Mouse (Mus musculus): ENCODE data around the gene Atf7.

Atf7 gene

DNA sequence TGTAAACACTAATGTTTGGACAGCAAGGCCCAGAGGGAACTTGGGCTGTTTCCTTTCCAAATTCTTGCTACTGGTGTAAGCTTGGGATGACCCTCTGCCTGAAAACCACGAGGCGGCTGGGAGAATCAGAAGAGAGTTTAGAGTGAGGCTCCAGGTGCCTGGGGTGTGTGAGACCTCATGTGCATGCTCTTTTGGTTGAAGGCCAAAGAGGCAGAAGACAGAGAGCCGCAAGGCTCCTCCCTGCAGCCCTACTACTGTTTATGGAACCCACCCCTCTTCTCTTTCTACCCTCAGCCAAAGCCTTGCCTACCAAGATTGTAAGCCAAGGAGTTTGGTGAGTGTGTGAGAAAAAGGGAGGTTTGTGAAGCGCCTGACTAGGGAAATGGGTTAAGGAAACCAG is 109.5 kb downstream of the Atf7 start:
- DNase-seq (ENCODE audit: low spot score): no peak

DNA sequence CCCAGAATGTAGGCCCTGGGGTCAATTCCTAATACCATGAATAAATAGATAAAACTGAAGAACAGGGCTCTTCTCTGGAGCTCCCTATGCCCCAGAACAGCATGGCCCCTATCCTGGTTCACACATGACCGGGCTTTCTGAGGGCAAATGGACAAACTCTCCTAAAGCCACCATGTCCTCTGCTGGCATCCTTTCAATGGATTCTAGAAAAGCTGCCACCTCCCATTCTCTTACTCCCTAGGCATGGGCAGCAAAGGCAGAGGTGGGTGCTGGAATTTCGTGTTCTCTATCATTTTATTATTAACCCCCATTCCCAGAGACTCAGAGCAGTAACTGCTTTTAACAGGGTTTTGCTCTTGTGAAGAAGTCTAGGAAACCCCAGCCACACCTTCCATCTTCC is 110.0 kb downstream of the Atf7 start:
- DNase-seq (ENCODE audit: low spot score): no peak

DNA sequence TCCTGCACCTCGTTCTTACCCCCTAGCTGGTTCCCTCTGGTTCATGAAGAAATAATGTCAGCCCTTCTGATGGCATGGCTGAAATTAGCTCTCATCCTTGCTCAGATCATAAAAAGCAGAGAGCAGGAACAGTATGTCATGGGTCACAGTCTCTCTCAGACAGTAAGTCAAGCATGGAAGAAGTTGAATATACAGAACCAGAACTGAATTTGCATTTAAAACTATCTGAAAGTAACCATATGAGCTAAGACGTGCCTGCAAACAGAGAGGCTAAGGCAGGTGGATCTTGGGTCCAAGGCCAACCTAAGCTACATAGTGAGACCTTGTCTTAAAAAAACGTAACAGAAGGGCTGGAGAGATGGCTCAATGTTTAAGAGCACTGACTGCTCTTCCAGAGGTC is 112.3 kb downstream of the Atf7 start:
- no peak for DNase-seq (ENCODE audit: low spot score)

DNA sequence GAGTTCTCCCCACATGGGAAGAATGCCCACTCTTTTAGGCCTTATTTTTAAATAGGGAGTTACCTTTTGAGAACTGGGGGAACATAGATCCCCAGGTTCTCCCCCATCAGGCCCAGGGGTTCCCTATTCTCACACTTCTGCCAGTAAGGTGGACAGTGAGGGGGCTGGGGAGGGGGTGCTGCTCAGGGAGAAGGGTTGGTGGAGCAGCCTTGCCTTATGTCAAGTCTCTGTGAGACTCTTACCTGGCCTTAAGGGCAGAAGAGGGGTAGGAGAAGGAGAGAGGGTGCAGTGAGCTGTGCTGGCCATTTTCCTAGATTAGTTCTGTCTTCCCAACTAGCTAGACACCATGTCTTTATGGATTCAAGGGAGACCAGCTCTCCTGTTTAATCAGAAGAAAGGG is 112.8 kb downstream of the Atf7 start:
- no peak for DNase-seq (ENCODE audit: low spot score)

DNA sequence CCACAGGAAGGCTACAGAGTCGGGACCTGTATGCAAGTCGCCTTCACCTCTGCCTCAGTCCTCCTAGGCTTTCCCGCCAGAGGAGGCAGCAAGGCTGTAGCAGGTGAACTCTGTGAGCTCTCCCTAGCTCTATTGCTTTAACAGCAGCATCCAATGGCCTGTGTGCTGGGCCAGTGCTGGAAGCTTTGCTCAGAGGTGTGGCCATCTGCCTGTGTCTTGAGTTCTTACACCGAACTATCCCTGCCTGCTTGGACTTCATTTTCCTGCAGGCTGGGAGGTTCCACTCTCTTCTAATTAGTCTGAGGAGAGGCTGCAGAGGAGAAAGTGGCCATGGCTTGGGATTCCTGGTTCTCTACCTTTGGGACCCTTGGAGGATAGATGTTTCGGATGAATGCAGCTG is 113.3 kb downstream of the Atf7 start:
- DNase-seq (ENCODE audit: low spot score): peak; percentile 64

DNA sequence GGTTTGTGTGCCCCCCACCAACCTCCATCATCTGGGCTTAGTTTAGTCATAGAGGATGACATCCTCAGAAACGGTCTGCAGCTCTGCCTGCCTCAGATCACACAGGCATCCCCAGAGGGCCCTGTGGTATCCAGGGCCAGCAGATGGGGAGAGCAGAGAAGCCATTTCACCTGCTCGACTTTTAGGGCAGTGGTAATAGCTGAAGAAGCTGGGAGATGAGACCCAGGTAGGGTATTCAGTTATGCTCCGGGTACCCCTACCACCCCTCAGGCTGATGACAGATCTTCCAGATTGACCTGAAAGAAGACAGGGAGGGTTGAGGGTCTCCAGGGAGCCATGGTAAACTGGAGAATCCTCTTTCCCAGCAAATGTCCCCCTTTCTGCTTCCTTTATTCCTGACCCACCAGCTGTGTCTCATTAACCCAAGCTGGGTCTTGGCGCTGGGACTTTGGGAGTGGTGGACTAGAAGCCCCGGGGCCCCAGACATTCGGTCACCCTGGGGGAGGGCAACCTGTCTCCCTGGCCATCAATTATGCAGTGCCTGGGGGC is 113.9 kb downstream of the Atf7 start:
- DNase-seq (ENCODE audit: low spot score): peak; percentile 67

DNA sequence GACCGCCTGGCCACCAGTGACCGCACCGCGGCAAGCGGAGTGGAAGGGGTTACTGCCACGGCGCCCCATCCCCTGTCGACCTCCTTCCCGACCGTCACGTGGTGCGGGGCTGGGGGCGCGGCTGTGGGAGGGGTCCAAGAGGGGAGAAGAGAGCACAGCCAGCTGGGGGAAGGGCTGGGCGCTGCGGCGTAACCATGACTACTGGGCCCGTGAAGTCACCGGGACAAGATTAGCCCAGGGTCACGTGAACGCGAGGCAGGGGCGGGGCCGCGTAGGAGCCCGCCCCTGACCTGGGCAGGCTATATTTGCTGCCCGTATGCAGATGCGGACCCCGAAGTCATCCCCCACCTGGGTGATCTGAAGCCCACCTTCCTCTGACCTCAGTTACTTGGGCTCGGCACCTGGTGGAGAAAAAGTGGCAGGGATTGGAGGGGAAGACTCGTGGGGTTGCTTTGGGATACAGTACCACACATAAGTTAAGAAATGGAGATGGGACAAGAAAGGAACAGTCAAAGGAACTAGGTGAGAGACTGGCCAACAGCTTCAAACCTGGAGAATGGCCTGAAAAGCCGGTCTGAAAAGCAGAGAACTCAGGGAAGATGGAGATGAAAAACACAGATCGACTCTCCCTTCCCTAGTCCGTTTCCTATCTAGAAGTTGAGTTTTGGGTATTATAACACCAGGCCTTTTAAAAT is 114.5 kb downstream of the Atf7 start:
- DNase-seq (ENCODE audit: low spot score): peak; percentile 98

DNA sequence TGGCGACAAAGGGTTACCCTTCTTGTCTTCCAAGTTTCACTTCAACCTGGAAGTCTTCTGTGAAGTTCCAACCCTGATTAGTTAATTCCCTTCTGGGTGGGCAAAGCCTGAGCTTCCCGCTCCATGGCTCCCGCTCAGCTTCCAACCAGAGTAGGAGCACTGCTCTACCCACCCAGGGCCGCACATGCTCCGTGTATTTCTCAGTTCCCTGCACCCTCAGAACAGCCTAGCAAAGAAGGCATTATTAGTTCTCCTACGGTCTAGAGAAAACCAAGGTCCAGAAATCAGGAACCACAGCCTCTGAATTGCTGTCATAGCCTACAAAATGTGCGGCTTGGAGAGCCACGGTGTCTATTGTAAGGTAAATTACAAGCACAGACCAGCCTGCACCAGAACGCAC is 115.2 kb downstream of the Atf7 start:
- peak; percentile 55 for DNase-seq (ENCODE audit: low spot score)

DNA sequence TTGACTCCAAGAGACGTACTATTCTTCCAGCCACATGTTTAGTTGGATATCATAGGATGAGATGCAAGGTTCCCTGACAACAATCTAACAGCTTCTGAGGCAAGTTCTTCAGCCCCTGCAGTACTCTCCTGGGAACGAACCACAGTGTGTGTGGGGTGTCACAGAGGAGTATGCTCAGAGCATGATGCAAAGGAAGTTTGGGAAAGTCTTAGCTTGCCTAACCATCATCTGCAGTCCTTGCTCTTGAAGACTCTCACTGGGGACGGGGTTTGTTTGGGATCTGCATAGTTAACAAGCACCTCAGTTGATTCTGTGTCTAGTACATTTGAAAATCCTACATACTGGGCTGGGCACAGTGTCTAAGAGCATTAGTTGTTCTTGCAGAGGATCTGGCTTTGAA is 116.9 kb downstream of the Atf7 start:
- no peak for DNase-seq (ENCODE audit: low spot score)

DNA sequence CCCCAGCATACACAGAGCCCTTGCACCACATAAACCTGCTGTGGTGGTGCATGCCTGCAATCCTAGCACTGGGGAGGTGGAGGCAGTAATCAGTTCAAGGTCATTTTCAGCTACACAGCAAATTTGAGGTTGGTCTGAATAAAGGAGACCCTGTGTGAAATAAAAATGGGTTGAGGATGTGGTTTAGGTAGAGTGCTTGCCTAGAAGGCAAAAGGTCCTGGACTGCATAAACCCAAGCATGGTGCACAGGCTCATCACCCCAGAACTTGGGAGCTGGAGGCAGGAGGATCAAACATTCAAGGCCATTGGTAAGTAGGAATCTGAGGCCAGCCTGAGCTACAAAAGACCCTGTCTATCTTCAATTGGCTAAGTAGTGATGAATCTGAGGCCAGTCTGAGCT is 117.7 kb downstream of the Atf7 start:
- DNase-seq (ENCODE audit: low spot score): no peak

DNA sequence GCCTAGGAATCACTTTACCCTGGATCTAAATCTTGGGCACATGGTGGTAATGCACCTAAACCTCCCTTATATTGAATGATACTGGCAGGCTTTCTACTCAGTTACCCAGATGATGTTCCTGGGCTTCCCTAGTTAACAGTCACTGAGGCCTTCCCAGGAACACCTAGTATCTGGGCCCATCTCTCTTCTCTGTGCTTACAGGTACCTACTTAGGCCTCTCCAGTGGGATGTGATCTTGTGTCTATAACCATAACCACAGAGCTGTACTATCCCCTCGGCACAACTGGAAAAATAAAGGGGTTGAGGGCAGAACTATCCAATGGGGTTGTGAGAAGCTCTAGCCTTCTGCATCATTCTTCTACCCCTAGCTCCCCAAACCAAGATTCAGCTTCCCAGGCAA is 118.4 kb downstream of the Atf7 start:
- no peak for DNase-seq (ENCODE audit: low spot score)

DNA sequence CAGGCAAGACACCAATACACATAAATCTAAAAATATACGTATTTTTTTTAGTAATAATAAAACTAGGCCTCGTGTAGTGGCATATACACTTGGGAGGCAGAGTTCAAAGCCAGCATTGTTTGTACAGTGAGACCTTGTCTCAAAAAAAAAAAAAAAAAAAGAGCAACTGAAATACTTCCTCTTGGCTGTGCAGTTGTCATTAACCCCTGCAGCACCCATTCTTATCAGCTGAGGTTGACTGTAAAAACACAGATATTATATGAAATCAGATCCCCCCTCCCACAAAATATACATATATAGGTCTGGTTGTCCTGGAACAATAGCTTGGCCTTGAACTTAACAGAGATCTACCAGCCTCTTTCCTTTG is 118.8 kb downstream of the Atf7 start:
- DNase-seq (ENCODE audit: low spot score): no peak

DNA sequence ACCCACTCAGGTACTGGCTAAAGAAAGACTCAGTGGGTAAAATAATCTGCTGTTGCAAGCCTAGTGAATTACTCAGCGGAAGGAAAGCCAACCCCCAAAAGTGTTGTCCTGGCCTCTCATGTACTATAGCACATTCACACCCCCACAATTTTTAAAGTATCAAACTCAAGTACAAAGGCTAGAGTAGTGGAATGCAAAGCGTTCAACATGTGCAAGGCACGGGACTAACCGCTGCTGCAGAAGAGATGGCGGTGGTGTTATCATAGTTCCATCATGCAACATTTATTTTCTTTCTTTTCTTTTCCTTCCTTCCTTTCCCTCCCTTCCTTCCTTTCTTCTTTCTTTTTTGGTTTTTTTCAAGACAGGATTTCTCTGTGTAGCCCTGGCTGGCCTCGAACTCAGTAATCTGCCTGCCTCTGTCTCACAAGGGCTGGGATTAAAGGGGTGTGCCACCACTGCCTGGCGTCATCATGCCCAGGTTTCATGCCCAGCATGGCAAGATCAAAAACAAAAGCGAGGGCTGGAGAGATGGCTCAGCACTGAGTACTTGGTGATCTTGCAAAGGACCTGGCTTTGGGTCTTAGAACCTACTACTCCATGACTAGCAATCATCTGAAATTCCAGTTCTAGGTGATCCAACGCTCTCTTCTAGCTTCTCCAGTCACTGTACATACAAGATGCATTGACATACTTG is 119.3 kb downstream of the Atf7 start:
- DNase-seq (ENCODE audit: low spot score): no peak

DNA sequence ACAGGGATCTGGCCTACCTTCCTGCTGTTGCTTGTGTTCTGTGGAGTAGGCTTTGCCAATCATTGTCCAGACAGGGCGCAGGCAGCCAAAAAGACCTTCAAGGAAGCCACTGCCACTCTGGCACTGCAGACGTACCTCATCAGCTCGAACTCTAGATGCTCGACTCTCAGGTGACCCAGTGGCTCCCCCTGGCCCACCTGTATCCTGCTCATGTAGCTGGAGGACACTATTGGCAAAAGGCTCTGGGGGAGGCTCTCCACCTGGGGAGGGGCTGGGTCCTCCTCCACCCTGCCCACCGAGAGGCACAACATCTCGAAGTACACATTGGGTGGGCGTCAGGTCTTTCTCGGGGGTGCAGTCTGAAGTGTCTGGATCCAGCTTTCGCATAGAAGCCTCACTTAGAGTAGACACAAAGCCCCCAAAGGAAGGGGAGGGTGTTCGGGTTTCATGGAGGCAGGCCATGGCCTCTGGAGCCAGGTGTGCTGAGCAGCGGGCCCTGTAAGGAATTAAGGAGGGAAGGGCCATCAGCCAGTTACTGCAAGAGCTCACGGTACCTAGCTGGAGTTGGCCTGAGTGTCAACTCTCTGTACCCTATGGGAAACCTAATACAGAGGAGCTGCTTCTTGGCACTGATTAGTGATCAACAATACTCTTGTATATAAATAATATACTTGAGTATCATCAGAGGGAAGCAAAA is 120.0 kb downstream of the Atf7 start:
- no peak for DNase-seq (ENCODE audit: low spot score)

DNA sequence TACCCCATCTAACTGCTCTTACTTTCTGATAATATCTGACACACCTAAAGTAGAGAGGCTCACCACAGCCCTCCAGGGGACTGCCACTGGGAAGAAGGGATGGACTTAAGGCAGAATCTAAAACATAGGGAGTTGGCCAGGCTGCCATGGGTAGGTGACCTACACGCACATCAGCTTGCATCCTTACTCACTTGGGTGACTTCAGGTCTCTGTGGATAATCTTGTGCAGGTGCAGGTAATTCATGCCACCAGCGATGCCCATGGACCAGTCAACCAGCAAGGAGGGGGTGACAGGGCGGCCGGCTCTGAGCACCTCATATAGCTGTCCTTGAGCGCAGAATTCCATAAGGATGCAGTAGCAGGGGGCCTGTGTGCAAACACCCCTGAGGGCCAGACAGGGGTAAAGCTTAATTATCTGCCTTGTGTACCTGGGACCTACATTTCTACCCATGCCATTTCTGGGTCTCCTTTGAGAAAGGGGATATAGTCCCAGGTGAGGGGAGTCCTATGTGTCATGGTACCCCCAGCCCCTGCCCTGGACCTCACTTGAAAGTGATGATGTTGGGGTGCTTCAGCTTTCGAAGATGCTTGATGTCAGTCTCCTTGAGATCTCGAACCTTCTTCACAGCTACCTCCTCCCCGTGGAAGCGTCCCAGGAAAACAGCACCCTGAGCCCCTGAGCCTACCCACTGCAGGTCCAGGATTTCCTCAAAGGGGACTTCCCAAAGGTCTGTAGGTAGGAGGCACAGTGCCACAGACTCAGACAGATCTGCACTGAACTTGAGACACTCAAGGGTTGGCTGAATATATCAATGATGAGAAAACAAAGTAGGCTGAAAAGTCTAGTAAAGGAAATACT is 121.1 kb downstream of the Atf7 start:
- DNase-seq (ENCODE audit: low spot score): no peak

DNA sequence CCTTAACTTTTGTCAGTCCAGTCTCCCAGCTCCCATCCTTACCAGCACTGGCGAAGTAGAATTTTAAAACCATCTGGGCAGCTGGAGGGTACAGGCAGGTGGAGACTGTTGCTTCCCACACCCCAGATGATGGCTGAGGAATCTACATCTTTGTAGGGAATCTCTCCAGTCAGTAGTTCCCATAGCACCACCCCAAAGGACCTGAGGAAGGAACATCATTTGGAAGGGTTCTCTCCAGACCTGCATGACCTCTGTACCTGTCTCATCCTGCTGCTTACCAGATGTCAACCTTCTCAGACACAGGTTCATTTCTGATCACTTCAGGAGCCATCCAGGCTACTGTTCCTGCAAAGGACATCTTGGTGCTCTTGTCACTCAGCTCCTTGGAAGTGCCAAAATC is 121.8 kb downstream of the Atf7 start, which contains the start of gene Gm10337:
Gene Gm10337 (plus strand): TSS at position 276 of the 400 bp plus-strand sequence.
- no peak for DNase-seq (ENCODE audit: low spot score)

DNA sequence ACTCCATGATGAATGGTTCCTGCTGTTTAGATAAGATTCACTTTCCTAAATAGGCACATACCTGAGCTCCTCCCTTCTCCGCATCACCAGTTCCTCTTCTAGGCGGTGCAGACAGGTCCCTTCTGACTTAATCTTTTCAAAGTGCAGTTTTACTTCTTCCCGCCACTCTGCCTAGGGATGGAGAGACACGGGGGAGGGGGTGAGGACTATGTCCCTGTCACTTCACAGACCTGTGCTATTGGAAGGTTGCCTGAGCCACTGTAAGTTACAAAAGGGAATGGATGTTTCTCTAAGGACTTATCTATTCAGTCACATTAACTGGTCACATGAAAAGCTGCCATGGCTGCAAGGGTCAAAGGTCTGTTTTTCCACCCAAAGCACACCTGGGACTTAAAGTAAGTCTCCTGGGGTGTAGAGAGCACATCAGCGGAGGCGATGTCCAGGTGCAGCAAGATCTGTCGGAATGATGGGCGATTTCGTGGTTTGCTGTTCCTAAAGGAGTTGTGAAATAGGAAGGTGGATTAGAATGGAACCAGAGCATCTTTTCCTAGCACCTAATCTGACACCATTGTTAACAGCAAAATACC is 122.9 kb downstream of the Atf7 start:
- DNase-seq (ENCODE audit: low spot score): no peak

DNA sequence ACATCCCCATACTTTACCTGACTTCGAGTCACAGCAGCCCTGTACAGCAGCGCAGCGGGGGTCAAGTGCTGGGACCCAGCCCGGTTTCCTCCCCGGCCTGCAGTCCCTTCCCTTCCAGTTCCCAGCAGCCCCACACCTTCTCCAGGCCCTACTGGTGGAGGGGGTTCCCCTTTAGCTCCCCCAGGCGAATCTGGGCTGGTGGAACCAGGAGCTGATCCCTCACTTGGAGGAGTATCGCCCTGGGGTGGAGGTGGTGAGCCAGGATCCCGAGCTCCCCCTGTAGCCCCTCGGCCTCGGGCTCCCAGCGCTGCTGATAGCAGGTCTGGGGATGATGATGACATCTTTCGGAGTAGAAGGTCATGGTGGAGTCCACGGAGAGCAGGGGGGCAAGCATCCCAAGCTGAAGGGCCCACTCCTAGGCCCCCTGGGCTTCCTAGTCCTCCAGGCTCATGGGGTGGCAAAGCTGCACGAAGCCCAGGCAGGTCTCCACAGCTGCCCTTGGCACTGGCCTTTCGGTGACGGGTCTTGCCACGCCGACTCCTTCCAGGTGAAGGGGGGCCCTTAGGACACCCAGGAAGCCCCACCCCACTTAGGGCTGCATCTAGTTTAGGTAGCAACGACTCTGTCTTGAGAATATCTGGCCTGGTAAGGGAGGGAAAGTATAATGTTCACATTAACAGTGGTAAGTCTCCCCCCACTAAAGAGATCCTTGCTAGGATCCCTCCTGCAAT is 124.0 kb downstream of the Atf7 start:
- no peak for DNase-seq (ENCODE audit: low spot score)

DNA sequence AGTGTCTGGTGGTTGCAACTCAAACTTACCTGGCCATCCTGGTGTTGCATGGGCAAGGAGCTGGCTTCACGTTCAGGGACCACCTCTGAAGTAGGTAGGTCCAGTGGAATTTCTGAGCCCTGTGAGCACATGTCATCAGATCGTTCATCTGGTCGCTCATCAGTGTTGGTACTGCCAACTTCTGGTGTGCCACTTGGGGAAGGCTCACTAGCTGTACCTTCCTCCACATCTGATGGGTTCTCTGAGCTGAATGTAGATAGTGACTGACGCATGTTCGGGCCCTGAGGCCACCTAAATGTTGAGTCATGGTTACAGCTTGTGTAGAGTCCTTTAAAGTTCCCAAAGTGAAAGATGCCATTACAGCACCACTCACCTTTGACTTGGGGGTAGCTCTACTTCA is 124.8 kb downstream of the Atf7 start:
- no peak for DNase-seq (ENCODE audit: low spot score)

DNA sequence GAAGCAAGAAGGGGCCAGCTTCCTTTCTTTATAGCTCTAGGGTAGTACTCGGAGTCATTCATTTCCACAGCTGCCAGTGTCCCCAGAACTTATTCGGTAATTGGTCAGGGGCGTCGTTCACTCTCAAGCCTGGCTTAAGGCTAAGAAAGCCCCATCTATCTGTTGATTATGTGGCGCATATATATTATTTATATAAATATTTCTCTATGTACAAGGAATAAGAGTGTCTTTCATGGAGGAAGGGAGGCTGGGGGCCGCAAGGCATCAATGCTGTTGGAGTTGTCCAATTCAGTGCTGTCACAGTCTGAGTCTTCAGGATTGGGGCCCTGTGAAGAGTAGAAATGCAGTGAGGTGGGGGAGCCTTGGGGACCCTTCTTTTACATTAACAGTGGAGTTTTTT is 125.4 kb downstream of the Atf7 start:
- no peak for DNase-seq (ENCODE audit: low spot score)

DNA sequence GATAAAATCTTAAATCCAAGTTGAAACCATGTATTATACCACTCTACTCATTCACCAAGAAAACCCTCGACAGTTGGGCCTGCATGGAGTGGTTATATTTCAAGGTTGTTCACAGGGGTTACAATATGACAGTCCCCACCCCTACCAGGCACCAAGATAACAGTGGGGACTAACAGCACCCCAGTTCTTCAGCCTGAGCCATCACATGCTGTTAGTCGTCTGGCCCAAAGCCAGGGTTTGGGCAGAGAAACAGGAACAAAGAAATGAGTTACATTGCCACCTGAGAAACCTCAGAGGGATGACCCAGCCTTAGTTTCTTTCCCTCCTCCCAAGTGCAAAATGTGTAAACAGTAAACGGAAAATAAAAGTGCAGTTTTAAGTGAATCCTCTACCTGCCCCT is 125.9 kb downstream of the Atf7 start:
- no peak for DNase-seq (ENCODE audit: low spot score)

All from MN1 (cell line).